Mouse (Mus musculus): ENCODE results near the gene Usf2.
"Not testable (repeated sequence)": the region's sequence is repeated elsewhere in the genome, so short reads cannot be mapped to it uniquely, and the experiment has no call there.

The Usf2 gene

DNA sequence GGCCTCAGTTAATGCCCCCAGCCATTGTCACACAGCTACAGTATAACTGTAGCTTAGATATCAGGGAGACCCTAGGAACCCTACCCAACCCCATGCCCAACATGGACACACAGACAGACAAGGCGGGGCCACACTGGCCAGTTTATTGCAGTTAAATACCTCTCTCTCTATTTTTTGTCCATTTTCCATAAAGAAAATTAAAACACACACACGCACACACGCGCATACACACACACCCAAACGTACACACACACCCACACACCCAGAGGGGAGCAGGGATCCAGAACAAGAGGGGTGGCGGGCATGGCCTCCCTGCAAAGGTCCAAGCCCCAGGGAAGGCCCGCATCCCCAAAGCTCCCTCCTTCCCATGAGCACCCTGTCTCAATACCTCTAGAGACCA is 10.7 kb downstream of the Usf2 start:
- ChIA-PET POLR2A (interaction anchor here in 1 of 4 experiments (1.0 to 1.8 kb wide), 2 partner anchors 9 to 11 kb away, joined by 6 to 14 read pairs; partner anchors contain the start of gene Usf2), CTCF (no interaction called here)

DNA sequence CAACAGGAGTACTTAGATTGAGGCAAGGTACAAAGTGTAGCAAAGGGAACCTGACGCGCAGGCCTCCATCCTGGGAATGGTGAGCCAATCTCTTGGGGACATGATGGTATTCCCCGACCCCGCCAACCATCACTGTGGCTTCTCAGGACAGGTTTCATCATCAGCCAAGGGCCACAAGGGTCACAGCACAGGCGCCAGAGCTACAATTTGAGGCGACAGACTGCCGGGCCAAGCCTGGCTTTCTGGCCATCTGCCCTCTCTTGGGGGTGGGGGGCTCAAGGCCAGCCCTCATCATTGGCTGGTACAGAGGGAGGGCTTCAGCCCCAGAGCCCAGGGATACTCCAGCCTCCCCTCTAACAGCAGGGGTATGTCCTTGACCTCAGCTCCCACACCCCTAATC is 11.1 kb downstream of the Usf2 start:
- CTCF ChIA-PET, result not testable (repeated sequence)

DNA sequence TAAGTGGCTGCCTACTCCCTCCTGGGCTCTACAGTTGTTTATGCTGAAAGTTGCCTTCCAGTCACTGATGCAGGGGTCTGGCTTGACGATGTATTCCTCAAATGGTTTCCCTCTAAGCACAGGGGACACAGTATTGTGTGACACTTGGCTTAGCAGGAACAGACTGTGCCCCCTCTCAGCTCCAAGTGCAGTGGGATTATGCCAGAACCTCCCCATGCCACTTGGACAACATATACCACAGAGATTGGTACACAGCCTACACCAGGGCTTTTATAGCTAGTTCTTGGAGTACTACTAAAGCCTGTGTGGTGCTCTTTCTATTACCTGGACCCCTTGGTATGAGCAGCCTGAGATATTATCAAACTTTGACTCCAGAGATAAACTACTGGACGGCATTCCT is 11.9 kb downstream of the Usf2 start:
- CTCF ChIA-PET, result not testable (repeated sequence)
- POLR2A ChIA-PET, result interaction anchor here in 2 of 4 experiments (1.0 to 1.8 kb wide), 4 partner anchors 9 to 12 kb away, joined by 3 to 14 read pairs (median 5); partner anchors contain the start of gene Usf2 (in 2 of the 2)

More for the DNA sequence above, 11.1 kb downstream of the Usf2 start:
- POLR2A ChIA-PET, result interaction anchor here in 1 of 4 experiments (1.0 to 1.8 kb wide), 2 partner anchors 10 to 11 kb away, joined by 6 to 14 read pairs; partner anchors contain the start of gene Usf2

DNA sequence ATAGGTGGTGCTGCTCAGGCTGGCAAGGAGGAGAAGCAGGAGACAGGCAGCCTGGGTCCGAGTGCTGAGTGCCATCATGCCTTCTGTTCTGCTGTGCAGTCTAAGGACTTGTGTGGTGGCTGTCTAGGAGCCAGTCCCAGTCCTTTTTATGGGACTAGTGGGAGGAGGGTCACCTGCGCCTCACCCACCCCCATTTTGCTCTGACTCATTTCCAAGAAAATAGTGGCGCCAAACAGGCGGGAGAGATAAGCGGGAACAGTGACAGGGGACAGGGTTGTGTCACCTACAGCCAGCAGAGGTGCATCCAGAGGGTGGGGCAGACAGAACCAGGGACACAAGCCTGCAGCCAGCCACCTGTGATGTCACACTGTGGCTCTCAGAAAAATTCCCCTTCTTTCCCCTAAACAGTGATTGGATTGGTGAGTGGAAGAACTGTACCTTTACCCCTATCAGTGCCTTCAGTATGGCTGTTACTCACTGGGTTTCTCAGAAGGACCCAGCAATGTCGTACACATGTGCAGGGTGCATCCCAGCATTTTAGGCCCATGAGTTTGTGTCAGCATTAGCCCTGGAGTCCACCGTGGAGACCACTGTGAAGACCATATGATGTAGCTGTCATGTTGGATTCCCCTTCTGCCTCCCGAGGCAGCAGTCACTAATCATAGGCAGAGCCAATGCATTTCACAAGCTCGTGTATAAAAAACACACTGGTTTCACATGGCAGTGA is 12.5 kb downstream of the Usf2 start, which contains the start of gene Hamp:
Gene Hamp (minus strand): TSS at position 124 of the 727 bp plus-strand sequence.
- ChIA-PET CTCF (interaction anchor here in 1 of 4 experiments (1.3 kb wide), 1 partner anchor 10 kb away, joined by 3 read pairs; no protein-coding TSS in a partner anchor), POLR2A (interaction anchor here in 2 of 4 experiments (1.0 to 1.5 kb wide), 2 partner anchors 10 to 12 kb away, joined by 3 to 4 read pairs; partner anchors contain the start of gene Usf2 (in 1 of the 2))

DNA sequence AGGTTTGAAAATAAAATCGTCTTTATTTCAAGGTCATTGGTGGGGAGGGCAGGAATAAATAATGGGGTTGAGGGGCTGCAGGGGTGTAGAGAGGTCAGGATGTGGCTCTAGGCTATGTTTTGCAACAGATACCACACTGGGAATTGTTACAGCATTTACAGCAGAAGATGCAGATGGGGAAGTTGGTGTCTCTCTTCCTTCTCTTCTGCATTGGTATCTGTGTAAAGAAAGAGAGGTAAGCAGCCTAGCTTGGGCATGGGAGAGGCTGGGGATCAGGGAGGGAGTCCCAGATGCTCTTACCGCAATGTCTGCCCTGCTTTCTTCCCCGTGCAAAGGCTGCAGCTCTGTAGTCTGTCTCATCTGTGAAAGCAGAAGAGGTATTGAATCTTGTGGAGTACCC is 14.2 kb downstream of the Usf2 start:
- POLR2A ChIA-PET, CTCF ChIA-PET: not testable (repeated sequence)

DNA sequence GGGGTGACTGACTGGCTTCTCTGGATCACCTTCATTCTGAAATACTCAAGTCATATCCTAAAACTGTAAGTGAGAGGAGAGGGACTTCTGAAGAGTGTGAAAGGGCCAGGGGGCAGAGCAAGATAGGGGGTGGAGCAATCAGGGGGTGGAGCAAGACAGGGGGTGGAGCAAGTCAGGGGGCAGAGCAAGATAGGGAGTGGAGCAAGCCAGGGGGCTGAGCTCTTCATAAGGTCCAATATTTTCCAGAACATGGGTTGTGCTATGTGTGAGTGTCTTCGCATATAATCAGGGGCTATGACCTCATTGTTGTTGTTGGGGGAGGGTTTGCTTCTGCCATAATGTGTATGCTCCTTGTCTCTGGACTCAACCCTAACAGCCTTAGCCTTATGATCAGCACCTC is 16.5 kb downstream of the Usf2 start:
- CTCF ChIA-PET, result not testable (repeated sequence)

DNA sequence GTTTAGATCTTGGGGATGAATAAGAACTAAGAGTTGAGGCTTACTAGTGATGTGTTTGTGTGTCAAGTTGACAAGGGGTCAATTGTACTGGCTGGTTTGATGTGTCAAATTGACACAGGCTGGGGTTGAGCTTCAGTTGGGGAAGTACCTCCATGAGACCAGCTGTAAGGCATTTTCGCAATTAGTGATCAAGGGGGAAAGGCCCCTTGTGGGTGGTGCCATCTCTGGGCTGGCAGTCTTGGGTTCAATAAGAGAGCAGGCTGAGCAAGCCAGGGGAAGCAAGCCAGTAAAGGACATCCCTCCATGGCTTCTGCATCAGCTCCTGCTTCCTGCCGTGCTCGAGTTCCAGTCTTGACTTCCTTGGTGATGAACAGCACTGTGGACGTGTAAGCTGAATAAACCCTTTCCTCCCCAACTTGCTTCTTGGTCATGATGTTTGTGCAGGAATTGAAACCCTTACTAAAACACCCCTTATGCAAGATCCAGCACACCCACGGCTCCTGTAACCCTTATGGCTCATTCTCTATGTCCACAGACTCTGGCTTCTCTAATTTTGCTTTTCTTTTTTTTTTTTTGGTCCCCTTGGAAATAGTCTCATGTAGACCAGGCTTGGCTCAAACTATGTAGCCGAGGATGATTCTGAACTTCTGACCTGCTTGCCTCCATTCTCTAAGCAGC is 21.0 kb downstream of the Usf2 start:
- POLR2A ChIA-PET, result interaction anchor here in 1 of 4 experiments (0.9 kb wide), 1 partner anchor 30 kb away, joined by 3 read pairs; no protein-coding TSS in a partner anchor
- CTCF ChIA-PET, result interaction anchor here in 1 of 4 experiments (0.6 kb wide), 1 partner anchor 221 kb away, joined by 3 read pairs; no protein-coding TSS in a partner anchor

More for the DNA sequence above, 16.5 kb downstream of the Usf2 start:
- POLR2A ChIA-PET, result not testable (repeated sequence)

DNA sequence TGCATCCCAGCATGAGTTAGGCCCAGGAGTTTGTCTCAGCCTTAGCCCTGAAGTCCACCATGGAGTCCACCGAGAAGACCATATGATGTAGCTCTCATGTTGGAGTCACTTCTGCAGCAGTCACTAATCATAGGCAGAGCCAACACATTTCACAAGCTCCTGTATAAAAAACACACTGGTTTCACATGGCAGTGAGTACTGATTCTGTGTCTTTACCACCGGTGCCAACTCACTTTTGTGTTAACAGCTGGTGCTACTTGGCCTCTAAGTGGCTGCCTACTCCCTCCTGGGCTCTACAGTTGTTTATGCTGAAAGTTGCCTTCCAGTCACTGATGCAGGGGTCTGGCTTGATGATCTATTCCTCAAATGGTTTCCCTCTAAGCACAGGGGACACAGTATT is 32.0 kb downstream of the Usf2 start, which contains the start of gene Hamp2:
Gene Hamp2 (minus strand): TSS at position 101 of the 400 bp plus-strand sequence.
- CTCF ChIA-PET, POLR2A ChIA-PET: not testable (repeated sequence)

DNA sequence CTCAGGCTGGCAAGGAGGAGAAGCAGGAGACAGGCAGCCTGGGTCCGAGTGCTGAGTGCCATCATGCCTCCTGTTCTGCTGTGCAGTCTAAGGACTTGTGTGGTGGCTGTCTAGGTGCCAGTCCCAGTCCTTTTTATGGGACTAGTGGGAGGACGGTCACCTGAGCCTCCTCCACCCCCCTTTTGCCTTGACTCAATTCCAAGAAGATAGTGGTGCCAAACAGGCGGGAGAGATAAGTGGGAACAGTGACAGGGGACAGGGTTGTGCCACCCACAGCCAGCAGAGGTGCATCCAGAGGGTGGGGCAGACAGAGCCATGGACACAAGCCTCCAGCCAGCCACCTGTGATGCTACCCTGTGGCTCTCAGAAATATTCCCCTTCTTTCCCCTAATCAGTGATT is 32.5 kb downstream of the Usf2 start:
- CTCF ChIA-PET, result no interaction called here
- POLR2A ChIA-PET, result no interaction called here

DNA sequence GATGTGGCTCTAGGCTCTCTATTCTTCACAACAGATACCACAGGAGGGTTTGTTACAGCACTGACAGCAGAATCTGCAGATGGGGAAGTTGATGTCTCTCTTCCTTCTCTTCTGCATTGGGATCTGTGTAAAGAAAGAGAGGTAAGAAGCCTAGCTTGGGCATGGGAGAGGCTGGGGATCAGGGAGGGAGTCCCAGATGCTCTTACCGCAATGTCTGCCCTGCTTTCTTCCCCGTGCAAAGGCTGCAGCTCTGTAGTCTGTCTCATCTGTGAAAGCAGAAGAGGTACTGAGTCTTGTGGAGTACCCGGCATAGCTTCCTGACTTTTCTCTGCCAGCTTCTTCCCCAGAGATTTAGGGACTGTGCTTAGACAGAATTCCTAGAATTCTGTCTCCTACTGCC is 34.1 kb downstream of the Usf2 start:
- POLR2A ChIA-PET, result not testable (repeated sequence)

DNA sequence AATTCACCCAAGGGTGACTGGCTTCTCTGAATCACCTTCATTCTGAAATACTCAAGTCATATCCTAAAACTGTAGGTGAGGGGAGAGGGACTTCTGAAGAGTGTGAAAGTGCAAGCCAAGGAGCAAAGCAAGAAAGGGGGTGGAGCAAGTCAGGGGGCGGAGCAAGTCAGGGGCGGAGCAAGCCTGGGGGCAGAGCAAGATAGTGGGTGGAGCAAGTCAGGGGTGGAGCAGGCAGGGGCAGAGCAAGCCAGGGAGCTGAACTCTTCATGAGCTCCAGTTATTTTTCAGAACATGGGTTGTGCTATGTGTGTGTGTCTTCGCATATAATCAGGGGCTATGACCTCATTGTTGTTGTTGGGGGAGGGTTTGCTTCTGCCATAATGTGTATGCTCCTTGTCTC is 36.4 kb downstream of the Usf2 start:
- POLR2A ChIA-PET, result interaction anchor here in 3 of 4 experiments (0.5 to 1.0 kb wide), 3 partner anchors 36 to 37 kb away, joined by 3 read pairs; partner anchors contain the start of gene Usf2 (in 2 of the 3)
- CTCF ChIA-PET, result interaction anchor here in 2 of 4 experiments (0.5 to 0.8 kb wide), 2 partner anchors 60 to 109 kb away, joined by 3 to 4 read pairs; no protein-coding TSS in a partner anchor

More for the DNA sequence above, 34.1 kb downstream of the Usf2 start:
- CTCF ChIA-PET, result not testable (repeated sequence)

DNA sequence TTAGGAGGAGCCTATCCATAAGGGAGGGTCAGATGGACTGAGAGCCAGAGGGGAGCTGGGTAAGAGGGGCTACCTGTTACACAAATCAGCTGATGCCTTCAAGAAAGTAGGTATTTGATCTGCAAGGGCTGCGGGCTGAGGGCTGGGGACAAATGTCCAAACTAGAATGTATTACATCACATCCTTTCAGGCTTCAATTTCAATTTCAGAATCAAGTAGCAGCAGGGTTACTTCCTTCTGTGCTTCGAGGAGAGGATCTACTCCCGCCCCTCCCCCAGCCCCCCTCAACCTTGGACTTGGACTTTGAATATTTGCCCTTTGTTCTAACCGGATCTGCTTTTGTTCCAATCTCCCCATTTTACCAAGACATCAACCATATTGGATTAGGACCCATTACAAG is 39.4 kb downstream of the Usf2 start:
- CTCF ChIA-PET, result interaction anchor here in 1 of 4 experiments (0.7 kb wide), 1 partner anchor 58 kb away, joined by 3 read pairs; no protein-coding TSS in a partner anchor
- POLR2A ChIA-PET, result interaction anchor here in 1 of 4 experiments (1.0 kb wide), 1 partner anchor 51 kb away, joined by 3 read pairs; no protein-coding TSS in a partner anchor

DNA sequence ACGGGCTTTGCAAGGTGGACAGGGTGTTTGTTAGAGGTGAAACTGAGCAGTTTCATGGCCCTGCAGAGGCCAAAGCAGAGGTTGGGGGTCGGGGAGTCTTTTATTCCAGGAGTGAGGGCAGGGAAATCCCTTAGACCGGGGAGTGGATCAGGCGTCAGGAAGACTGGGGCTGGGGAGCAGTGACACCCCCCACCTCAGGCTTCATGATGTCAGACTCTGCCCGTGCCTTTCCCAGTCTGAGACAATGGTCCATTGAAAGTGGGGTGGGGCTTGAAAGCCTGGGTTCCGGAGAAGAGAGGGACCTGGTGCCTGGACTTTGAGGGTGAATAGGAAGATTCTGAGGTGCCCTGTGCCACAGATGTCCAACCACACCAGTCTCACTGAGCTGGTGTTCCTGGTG is 39.9 kb downstream of the Usf2 start:
- ChIA-PET POLR2A (interaction anchor here in 2 of 4 experiments (0.8 to 1.0 kb wide), 4 partner anchors 10 to 180 kb away, joined by 3 to 4 read pairs (median 3); partner anchors contain the start of gene Usf2 (in 1 of the 2)), CTCF (interaction anchor here in 2 of 4 experiments (0.9 to 1.2 kb wide), 2 partner anchors 39 to 57 kb away, joined by 3 read pairs; partner anchors contain the start of genes Fam187b (in 1 of the 2) and Lsr (in 1 of the 2))

DNA sequence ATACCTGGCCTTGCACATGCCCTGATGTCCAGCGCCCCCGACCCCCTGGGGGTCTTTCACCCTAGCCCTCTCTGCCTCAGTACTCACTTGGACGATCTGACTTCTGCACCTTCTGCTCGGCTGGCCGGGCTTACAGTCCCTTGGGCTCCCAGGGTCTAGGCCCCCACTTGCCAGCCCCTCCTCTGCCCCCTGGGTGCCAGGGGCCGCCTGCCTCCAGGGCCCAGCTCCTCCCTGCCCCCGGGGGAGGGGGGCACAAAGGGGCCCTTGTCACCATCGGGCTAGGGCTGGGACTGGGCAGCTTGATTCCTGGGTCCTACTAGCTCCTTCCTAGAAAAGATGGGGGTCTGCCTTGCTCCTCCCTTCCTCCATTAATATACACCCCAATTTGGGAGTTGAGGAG is 41.9 kb downstream of the Usf2 start, which contains the start of gene Mag:
Gene Mag (minus strand): TSS at position 142 of the 400 bp plus-strand sequence.
- CTCF ChIA-PET, result interaction anchor here in 1 of 4 experiments (0.7 kb wide), 1 partner anchor 46 kb away, joined by 7 read pairs; no protein-coding TSS in a partner anchor
- POLR2A ChIA-PET, result interaction anchor here in 2 of 4 experiments (1.0 to 1.6 kb wide), 4 partner anchors 8 to 266 kb away, joined by 3 read pairs; no protein-coding TSS in a partner anchor

DNA sequence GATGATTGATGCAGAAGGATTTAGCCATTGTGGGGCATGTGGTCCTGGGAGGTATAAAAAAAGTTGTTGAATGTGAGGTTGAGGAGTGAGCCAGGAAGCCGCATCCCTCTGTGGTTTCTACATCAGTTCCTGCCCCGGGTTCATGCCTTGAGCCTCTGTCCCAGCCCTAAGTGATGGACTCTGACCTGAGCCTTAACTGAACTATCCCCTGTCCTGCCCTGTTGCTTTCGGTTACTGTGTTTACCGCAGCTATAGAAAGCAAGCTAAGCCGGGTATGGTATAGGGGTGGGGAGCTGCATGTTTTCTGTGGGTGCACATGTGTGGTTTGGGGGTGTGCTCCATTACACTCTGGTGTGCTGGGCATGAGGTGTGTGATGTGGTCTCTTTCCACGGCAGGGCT is 46.8 kb downstream of the Usf2 start:
- ChIA-PET CTCF (no interaction called here), POLR2A (interaction anchor here in 2 of 4 experiments (0.5 to 0.6 kb wide), 2 partner anchors 12 to 123 kb away, joined by 3 read pairs; no protein-coding TSS in a partner anchor)

DNA sequence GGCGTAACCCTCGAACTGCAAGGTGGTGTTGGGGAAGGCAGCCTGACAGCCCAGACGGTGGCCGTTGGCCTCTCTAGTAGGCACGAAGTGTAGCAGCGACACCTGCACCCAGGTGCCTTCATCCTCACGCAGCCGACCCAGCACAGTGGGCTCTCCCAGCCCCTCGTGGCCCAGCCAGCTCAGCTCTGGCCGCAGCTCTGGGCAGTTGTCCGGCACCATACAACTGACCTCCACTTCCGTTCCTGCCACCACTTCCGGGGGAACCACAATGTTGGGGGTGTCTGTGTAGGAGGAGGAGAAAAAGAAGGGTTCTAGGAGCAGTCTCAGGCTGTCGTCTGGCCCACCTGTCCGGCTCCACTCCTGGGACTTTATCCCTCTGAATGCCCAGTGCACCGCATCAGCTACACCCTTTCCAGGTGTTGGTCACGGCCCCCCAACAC is 47.6 kb downstream of the Usf2 start:
- CTCF ChIA-PET, result no interaction called here
- POLR2A ChIA-PET, result no interaction called here

DNA sequence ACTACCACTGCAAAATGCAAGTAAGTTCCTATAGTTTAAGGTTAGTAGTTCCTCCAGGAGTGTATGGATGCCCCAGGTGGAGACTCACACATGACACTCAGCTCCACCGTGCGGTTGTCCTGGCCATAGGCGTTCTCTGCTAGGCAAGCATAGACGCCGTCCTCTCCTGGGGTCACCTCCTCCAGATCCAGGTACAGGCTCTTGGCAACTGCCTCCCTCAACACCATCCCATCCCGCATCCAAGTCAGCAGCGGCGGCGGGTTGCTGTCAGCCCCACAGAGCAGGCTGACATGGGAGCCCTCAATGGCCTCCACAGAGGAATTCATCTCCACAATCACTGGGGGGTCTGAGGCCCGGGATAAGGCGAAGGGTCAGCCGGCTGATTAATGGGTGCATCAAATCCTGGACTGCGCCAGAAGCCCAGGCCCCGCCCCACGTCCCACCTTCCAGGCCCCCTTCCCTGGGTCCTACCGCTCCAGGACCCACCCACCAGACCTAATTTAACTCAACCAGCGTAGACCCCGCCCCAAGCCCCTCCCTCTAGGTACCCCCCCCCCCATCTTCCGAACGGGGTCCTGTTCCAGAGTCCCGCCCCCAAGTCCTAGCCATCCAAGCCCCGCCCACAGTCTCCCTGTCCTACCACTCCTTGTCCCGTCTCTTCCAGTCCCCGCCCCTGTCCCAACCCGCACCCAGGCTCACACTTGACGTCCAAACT is 48.2 kb downstream of the Usf2 start:
- CTCF ChIA-PET, result interaction anchor here in 1 of 4 experiments (0.6 to 1.1 kb wide), 2 partner anchors 10 to 95 kb away, joined by 3 to 4 read pairs; no protein-coding TSS in a partner anchor
- POLR2A ChIA-PET, result interaction anchor here in 1 of 4 experiments (0.6 kb wide), 1 partner anchor 11 kb away, joined by 3 read pairs; no protein-coding TSS in a partner anchor

DNA sequence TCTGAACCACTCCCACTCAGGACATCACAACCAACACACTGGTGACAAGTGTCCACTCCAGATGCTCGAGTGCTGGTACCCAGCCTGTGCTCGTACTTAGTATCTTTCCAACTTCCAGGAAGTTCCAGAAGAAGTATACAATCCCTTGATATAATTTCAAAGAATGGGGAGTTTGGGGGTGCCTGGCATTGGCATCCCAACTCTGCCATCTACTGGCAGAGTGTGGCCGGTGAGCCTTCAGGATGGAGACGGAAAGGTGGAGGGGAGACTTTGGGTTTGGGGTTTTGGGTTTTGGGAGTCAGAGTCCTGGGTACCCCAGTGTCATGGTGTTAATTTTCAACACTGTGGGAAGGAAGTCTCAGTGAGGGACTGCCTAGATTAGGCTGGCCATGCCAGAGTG is 52.6 kb downstream of the Usf2 start:
- CTCF ChIA-PET, result interaction anchor here in 2 of 4 experiments (0.7 to 1.3 kb wide), 3 partner anchors 31 to 93 kb away, joined by 3 read pairs; no protein-coding TSS in a partner anchor

More for the DNA sequence above, 52.6 kb downstream of the Usf2 start:
- POLR2A ChIA-PET, result interaction anchor here in 1 of 4 experiments (0.9 to 1.2 kb wide), 2 partner anchors 52 to 64 kb away, joined by 3 to 4 read pairs; partner anchors contain the start of gene Usf2

All from embryonic stem cell, embryonic (primary cell).